Mouse (Mus musculus): ENCODE data around the gene Snx15.
"Not testable (repeated sequence)": the region's sequence is repeated elsewhere in the genome, so short reads cannot be mapped to it uniquely, and the experiment has no call there.

Gene Snx15

GRCm38 (mm10) chr19:6127760-6128341 is at the start of gene Snx15:
TSS of gene Snx15 (minus strand) at chr19:6128304.
- DNase-seq (ENCODE audit: low spot score), result peak; percentile 71

DNA sequence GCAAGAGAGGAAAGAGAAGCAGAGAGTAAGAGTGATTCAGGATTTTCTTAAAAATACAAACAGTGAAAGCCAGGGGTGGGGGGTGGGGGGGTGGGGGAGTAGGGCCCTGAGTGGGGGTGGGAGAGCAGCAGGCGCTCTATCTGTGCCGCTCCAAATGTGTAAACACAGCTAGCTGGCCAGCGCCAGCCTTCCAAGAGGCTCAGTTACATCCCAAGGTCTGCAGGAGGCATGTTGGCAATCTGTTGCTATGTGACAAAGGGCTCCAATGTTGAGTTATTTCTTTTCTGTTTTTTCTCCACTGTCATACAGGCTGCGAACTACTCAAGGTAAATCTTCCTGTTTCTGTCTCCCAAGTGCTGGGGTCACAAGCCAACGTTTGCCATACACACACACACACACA is 46.7 kb upstream of the Snx15 start:
- no peak for DNase-seq (ENCODE audit: low spot score)

DNA sequence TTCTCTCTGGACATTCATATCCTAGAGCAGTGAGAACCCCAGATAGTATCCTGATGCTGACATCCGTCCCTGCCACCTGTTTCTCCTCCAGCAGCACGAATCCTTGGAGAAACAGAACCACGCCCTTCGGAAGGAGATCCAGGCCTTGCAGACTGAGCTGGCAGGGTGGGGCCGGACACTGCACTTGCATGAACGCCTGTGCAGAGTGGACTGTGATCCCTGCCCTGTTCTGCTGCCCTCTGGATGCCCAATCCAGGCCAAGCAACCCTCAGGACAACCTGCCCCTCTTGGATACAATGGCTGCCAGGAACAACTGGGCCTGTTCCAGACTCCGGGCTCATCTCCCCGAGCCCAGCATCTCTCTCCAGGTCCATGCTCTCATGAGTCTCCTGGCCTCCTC is 43.1 kb upstream of the Snx15 start:
- no peak for DNase-seq (ENCODE audit: low spot score)

GRCm38 (mm10) chr19:6166750-6167149 is 38.6 kb upstream of the Snx15 start:
- DNase-seq (ENCODE audit: low spot score), result no peak

DNA sequence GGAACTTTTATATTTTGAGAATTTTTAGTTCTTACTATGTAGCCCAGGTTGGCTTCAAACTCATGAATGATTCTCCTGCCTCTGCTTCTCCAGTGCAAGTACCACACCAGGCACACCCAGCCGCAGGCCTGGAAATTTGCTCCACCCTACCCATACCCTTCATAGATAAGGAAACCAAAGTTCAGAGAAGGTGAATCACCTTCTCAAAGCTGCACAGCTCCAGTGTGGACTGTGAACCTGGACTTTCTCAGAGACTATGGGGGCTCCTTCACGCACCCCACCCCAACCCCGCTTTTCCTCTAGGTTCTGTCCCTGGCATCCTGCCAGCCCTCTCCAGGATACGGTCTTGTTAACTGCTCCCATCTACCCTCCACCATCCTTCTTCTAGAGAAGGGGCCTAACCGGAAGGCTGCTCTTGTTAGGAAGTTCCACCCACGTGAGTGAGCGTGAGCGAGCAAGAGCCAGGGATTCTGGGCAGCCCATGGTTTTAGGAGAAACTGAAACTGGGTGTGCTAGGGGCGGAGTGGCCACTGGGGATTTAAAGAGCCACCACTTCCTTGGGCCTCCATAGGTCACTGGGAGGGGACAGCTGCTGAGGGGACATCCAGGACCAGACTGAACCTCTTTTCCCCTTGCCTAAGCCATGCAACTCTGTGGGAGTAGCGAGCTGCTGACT is 35.9 kb upstream of the Snx15 start:
- DNase-seq (ENCODE audit: low spot score), result no peak

GRCm38 (mm10) chr19:6157220-6157619 is 29.1 kb upstream of the Snx15 start:
- DNase-seq (ENCODE audit: low spot score), result no peak

GRCm38 (mm10) chr19:6156372-6156771 is 28.3 kb upstream of the Snx15 start:
- no peak for DNase-seq (ENCODE audit: low spot score)

DNA sequence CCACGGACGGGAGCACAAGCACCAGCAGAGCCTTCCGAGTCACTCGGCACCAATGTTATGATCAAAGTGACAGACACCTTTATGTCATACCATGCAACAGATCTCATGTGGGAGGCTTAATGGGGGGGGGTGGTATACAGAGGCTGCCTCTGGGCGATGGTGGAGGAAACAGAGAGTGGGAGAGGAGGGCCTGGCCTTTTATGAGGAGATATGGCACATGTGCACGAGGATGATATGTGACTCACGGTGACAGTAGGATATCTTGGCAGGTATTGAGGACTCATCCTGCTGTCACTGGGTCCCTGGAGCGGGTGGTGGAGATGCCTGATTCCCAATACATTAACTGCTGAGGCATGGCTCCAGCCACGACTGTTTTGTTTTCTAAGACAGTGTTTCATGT is 27.1 kb upstream of the Snx15 start:
- no peak for DNase-seq (ENCODE audit: low spot score)

DNA sequence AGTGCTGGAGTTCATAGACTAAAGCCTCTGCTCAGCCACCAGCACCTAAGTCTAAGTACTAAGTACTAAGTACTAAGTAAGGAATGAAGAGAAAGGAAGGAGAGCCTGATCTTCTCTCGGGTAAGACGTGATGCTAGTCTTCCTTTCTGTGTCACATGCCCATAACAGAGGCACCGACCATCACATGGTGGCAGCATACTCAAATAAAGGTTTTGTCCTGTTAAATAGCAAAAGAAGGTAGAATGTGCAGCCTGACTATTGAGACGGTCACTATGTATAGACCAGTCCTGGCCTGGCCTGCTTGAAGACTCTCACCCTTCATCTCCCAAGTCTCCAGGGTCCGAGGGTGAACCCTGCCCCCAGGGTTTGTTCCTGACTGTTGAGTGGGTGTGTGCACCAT is 16.7 kb upstream of the Snx15 start:
- no peak for DNase-seq (ENCODE audit: low spot score)

GRCm38 (mm10) chr19:6141394-6141749 is 13.3 kb upstream of the Snx15 start, which contains the start of gene Arl2:
TSS of gene Arl2 (minus strand) at chr19:6141548.
- no peak for DNase-seq (ENCODE audit: low spot score)

DNA sequence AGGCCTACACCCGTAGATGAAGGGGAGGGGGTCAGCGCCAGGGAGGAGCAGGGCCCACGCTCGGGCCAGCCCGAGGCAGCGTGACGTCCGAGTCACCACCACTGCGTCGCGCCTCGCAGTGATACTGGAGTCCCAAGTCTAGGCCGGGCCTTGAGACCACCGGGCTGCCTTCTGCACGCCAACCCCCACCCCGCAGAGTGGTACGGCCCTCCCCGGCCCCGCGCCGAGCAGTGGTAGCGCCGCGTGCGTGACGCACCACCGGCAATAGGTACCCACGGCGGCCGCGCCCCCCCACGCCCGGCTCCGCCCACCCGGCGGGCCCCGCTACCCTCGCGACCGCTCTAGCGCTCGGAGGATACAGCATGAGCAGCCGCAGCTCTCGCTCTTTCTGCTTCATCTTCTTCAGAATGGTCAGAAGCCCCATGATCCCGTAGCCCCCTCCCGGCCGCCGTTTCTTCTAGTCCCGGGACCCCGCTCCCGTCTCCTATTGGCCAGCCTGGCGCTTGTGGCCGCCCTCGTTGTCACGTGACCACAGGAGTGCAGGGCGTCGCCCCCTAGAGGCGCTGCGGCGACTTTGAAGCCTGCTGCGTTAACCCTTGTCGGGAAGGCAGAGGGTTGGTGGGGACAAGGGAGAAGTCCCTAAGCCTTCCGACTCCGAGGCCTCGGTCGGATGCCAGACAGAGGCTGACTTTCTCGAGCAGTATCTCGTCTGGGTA is 12.7 kb upstream of the Snx15 start, which contains the start of gene Batf2:
Gene Batf2 (plus strand): TSS at position 306 of the 716 bp plus-strand sequence.
- DNase-seq (ENCODE audit: low spot score), result peak; percentile 68

GRCm38 (mm10) chr19:6140374-6140677 is 12.2 kb upstream of the Snx15 start:
- no peak for DNase-seq (ENCODE audit: low spot score)

DNA sequence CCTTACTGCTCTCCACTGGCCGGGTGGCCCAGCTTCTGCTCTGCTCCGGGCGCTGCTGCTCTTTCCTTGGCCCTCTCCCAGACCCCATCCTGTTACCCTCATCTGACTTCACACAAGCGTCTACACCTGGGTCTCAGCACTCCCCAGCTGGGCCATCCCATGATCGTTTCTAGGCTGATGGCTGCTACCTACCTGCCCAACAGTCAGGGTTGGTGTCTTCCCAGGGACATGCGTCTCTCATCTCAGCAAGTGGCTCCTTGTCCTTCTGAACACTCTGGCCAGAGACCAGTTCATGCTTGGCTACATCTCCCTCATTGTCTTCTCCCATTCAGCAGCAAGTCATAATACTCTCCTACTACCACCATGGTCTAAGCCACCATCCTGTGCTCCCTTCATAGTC is 11.6 kb upstream of the Snx15 start:
- DNase-seq (ENCODE audit: low spot score), result no peak

- DNase-seq (ENCODE audit: low spot score), result no peak
Measured at GRCm38 (mm10) chr19:6136397-6136796, 8.3 kb upstream of the Snx15 start.

GRCm38 (mm10) chr19:6133197-6133596 is 5.1 kb upstream of the Snx15 start:
- not testable (repeated sequence) for DNase-seq (ENCODE audit: low spot score)

- DNase-seq (ENCODE audit: low spot score), result no peak
Measured at GRCm38 (mm10) chr19:6132171-6132827, 4.2 kb upstream of the Snx15 start.

- DNase-seq (ENCODE audit: low spot score), result not testable (repeated sequence)
Measured at GRCm38 (mm10) chr19:6130414-6131128, 2.5 kb upstream of the Snx15 start.

GRCm38 (mm10) chr19:6126789-6127580 is 1.1 kb downstream of the Snx15 start:
- no peak for DNase-seq (ENCODE audit: low spot score)

GRCm38 (mm10) chr19:6126289-6126688 is 1.8 kb downstream of the Snx15 start:
- no peak for DNase-seq (ENCODE audit: low spot score)

GRCm38 (mm10) chr19:6124898-6125297 is 3.2 kb downstream of the Snx15 start:
- DNase-seq (ENCODE audit: low spot score), result no peak

DNA sequence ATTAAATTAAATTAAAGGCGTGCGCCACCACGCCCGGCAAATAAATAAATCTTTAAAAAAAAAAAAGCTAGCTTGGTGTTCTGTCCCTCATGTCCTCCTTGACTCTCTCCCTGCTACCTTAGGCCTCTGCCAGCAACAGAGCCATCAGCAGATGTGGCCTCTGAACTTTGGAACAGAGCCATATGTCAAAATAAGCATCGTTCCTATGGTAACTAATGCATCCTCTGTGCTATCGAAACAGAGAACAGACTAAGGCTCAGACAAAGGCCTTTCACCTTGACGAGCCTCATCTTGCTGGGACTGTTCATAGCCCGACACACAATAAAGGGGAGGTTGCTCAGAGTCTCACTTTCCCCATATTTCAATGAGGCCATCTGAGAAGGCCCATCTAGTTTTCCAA is 4.8 kb downstream of the Snx15 start:
- no peak for DNase-seq (ENCODE audit: low spot score)

All from urinary bladder, postnatal 10 days (tissue).